Mouse (Mus musculus) layer of hippocampus, adult 8-10 months (tissue): Measurements from ENCODE around the gene Gm17655. TPM values are rescaled to one million over a fixed set of nuclear protein-coding genes. Genes with fewer than 3 reads are reported as not detected.
"Not testable (repeated sequence)": the region's sequence is repeated elsewhere in the genome, so short reads cannot be mapped to it uniquely, and the experiment has no call there.

Source experiments
- DNase-seq, 2 experiments: peaks; one replicate each; pipeline ENCODE4 v3.0.0; 2022; ENCODE audit warnings: low spot score in 2 of 2
- total RNA-seq, 4 experiments: library from RNA; stranded (reverse); gene quantifications; 2 replicates each; pipeline ENCODE4 v1.2.4; 2022

Gene Gm17655
- 10 to 100 TPM in 2 of 4 experiments, 1 to 10 TPM in 2; 4.8 to 15.5 (median 11.4) TPM for total RNA-seq

- not testable (repeated sequence) for DNase-seq
These were observed at the start of gene Gm17655 for GRCm38 (mm10) chr5:110072413-110072812. Gene Gm17655, minus strand, starts transcription at chr5:110072513.

GRCm38 (mm10) chr5:110109991-110110441, 37.7 kb upstream of the Gm17655 start, which contains the start of gene Zfp605:
Gene Zfp605, plus strand, starts transcription at chr5:110110092.
- DNase-seq, result peak; percentile 92 to 95

GRCm38 (mm10) chr5:110108305-110108628, 36.0 kb upstream of the Gm17655 start:
- no peak for DNase-seq

- DNase-seq, result peak; percentile 94 to 95
These were observed 35.4 kb upstream of the Gm17655 start, which contains the start of gene Gtpbp6 for GRCm38 (mm10) chr5:110107581-110108304. Gene Gtpbp6, minus strand, starts transcription at chr5:110108197.

- DNase-seq, result peak; percentile 46 to 57
These were observed 34.7 kb upstream of the Gm17655 start for GRCm38 (mm10) chr5:110106901-110107564.

- DNase-seq, result peak; percentile 28 to 53
These were observed 34.0 kb upstream of the Gm17655 start for GRCm38 (mm10) chr5:110106140-110106871.

GRCm38 (mm10) chr5:110104616-110105380, 32.5 kb upstream of the Gm17655 start:
- peak in 1 of 2 experiments; percentile 23 for DNase-seq

- no peak for DNase-seq
These were observed 31.7 kb upstream of the Gm17655 start for GRCm38 (mm10) chr5:110103901-110104615.

- no peak for DNase-seq
These were observed 30.7 kb upstream of the Gm17655 start for GRCm38 (mm10) chr5:110102853-110103625.

GRCm38 (mm10) chr5:110102429-110102828, 30.1 kb upstream of the Gm17655 start:
- DNase-seq, result peak in 1 of 2 experiments; percentile 32

GRCm38 (mm10) chr5:110101716-110102347, 29.5 kb upstream of the Gm17655 start:
- peak; percentile 69 to 72 for DNase-seq

GRCm38 (mm10) chr5:110100921-110101631, 28.8 kb upstream of the Gm17655 start:
- DNase-seq, result peak; percentile 30 to 48

- peak in 1 of 2 experiments; percentile 35 for DNase-seq
These were observed 27.6 kb upstream of the Gm17655 start, which contains the start of gene Plcxd1 for GRCm38 (mm10) chr5:110099656-110100580. Gene Plcxd1, plus strand, starts transcription at chr5:110099969.

- DNase-seq, result peak; percentile 31 to 32
These were observed 26.7 kb upstream of the Gm17655 start for GRCm38 (mm10) chr5:110098991-110099477.

GRCm38 (mm10) chr5:110094847-110095213, 22.5 kb upstream of the Gm17655 start:
- no peak for DNase-seq

- DNase-seq, result peak; percentile 93
These were observed 21.9 kb upstream of the Gm17655 start, which contains the start of gene Gm35315 for GRCm38 (mm10) chr5:110094030-110094846. Gene Gm35315, minus strand, starts transcription at chr5:110094420.
